Mouse (Mus musculus): ENCODE data around the gene Foxq1.

Foxq1 gene

GRCm38 (mm10) chr13:31572806-31573508, 17.0 kb downstream of the Foxq1 start:
- DNase-seq, result no peak

GRCm38 (mm10) chr13:31574627-31575026, 18.7 kb downstream of the Foxq1 start:
- no peak for DNase-seq

- no peak for DNase-seq
Observed at GRCm38 (mm10) chr13:31576696-31577095, 20.8 kb downstream of the Foxq1 start.

GRCm38 (mm10) chr13:31577576-31577975, 21.6 kb downstream of the Foxq1 start:
- DNase-seq, result peak in 1 of 2 experiments; percentile 50

GRCm38 (mm10) chr13:31578389-31578788, 22.5 kb downstream of the Foxq1 start:
- peak; percentile 63 to 86 for DNase-seq

- DNase-seq, result peak; percentile 59 to 68
Observed at GRCm38 (mm10) chr13:31579866-31580265, 23.9 kb downstream of the Foxq1 start.

GRCm38 (mm10) chr13:31587341-31587740, 31.4 kb downstream of the Foxq1 start:
- no peak for DNase-seq

- DNase-seq, result no peak
Observed at GRCm38 (mm10) chr13:31599576-31599975, 43.6 kb downstream of the Foxq1 start.

GRCm38 (mm10) chr13:31603964-31604363, 48.0 kb downstream of the Foxq1 start:
- no peak for DNase-seq
